Mouse (Mus musculus): ENCODE measurements around the gene Meig1. TPM values are rescaled to one million over a fixed set of nuclear protein-coding genes. Genes with fewer than 3 reads are reported as not detected.

Gene Meig1
- total RNA-seq, 2 experiments from 2014 or later: 3.5 to 4.3 TPM

- DNase-seq: no peak
- intact Hi-C loops (cut with DNase I): no loop called here
Measured at GRCm38 (mm10) chr2:3361067-3361466, 61.4 kb downstream of the Meig1 start.

Other genes starting within 250 kb of the Meig1 start
- 100 to 1,000 TPM in 1 of 2 experiments, 10 to 100 TPM in 1; 94.1 to 106 TPM for gene Nmt2, start 138.4 kb downstream of the Meig1 start, total RNA-seq (2021)
- 1 to 10 TPM; 8.4 to 8.7 TPM for gene Rpp38, start 90.0 kb downstream of the Meig1 start, total RNA-seq (2021)
- 1 to 10 TPM in 1 of 2 experiments, under 1 TPM in 1; 0.82 to 1.0 TPM for gene Acbd7, start 86.5 kb downstream of the Meig1 start, total RNA-seq (2021)
- gene Olah, start 25.4 kb downstream of the Meig1 start, total RNA-seq (2021): under 1 TPM in 1 of 2 experiments, not detected in 1; 0.30 TPM
- gene Dclre1c, start 1.5 kb upstream of the Meig1 start, total RNA-seq (2021): 10 to 100 TPM; 11.5 to 11.9 TPM
- 1 to 10 TPM; 4.9 to 5.5 TPM for gene Suv39h2, start 52.4 kb upstream of the Meig1 start, total RNA-seq (2021)
- gene Gm45902, start 90.1 kb upstream of the Meig1 start, total RNA-seq (2021): 1 to 10 TPM; 8.9 to 9.5 TPM
- gene Hspa14, start 90.2 kb upstream of the Meig1 start, total RNA-seq (2021): 10 to 100 TPM; 51.3 to 53.0 TPM
- gene Cdnf, start 90.4 kb upstream of the Meig1 start, total RNA-seq (2021): under 1 TPM; 0.40 to 0.44 TPM
- gene Fam107b, start 147.8 kb upstream of the Meig1 start, total RNA-seq (2021): 10 to 100 TPM; 25.0 to 34.8 TPM

All from left cerebral cortex, postnatal 4 days (tissue).